Mouse (Mus musculus) testis, adult 2 months (tissue): ENCODE data around the gene Luzp1.

Source experiments
- CTCF ChIP-seq: fragments of 200-500 bp; IDR thresholded peaks from 2 replicates; pipeline ENCODE4 v1.5.1; 2012; ENCODE audit warnings: low read depth, mild to moderate bottlenecking, inconsistent platforms, low read length, moderate library complexity; ENCODE audit not compliant: control insufficient read depth, insufficient read depth, insufficient replicate concordance
- POLR2A ChIP-seq: fragments of 200-500 bp; IDR thresholded peaks from 2 replicates; pipeline ENCODE4 v1.6.1; 2012; ENCODE audit warnings: low read depth, mild to moderate bottlenecking, inconsistent platforms, low read length, moderate library complexity; ENCODE audit not compliant: control insufficient read depth

DNA sequence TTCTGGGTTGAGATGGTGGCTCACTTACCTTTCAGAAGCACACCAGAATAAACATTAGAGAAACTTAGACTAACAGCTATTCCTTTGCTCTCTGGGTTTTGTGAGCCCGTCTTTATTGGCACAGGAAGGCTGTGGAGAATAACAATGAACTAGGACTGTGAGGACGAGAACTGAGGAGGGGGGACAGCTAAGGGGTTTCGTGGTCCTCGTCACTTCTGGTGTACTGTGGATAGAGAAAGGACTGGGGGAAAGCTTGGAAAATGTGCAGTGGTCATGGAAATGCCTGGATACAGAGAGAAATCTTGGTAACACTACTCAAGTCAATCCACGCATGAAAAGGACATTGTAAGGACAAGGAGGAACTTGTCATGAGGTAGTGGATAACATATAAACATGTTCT, 52.3 kb downstream of the Luzp1 start:
- no peak for TF ChIP-seq POLR2A
- TF ChIP-seq CTCF = no peak
